Mouse (Mus musculus) embryonic facial prominence, embryonic 13.5 days (tissue): ENCODE measurements around the gene Ugt1a10. TPM values are rescaled to one million over a fixed set of nuclear protein-coding genes. Genes with fewer than 3 reads are reported as not detected.
"Not testable (repeated sequence)": the region's sequence is repeated elsewhere in the genome, so short reads cannot be mapped to it uniquely, and the experiment has no call there.

Source experiments
- ATAC-seq: fragments of 200-750 bp; cut with Nextera tagmentation; 2 replicates; pipeline ENCODE4 v1.8.0; 2017; ENCODE audit warnings: low read depth; ENCODE audit not compliant: insufficient number of reproducible peaks, insufficient read depth, low FRiP score, low TSS enrichment
- H3K27ac ChIP-seq: fragments of 300-500 bp; sonication (generic); 2 replicates; pipeline ENCODE4 v1.5.1; 2015; ENCODE audit warnings: moderate library complexity, mild to moderate bottlenecking, inconsistent platforms
- H3K27me3 ChIP-seq: fragments of 300-500 bp; sonication (generic); 2 replicates; pipeline ENCODE4 v1.6.1; 2015; ENCODE audit warnings: mild to moderate bottlenecking, inconsistent platforms
- H3K36me3 ChIP-seq: fragments of 300-500 bp; sonication (generic); 2 replicates; pipeline ENCODE4 v1.6.1; 2015; ENCODE audit warnings: mild to moderate bottlenecking, inconsistent platforms
- H3K4me1 ChIP-seq: fragments of 300-500 bp; sonication (generic); 2 replicates; pipeline ENCODE4 v1.6.1; 2015; ENCODE audit warnings: inconsistent platforms
- H3K4me2 ChIP-seq: fragments of 300-500 bp; sonication (generic); 2 replicates; pipeline ENCODE4 v1.6.1; 2015; ENCODE audit warnings: moderate library complexity, mild to moderate bottlenecking, inconsistent platforms
- H3K4me3 ChIP-seq: fragments of 300-500 bp; sonication (generic); 2 replicates; pipeline ENCODE4 v1.5.1; 2015; ENCODE audit warnings: mild to moderate bottlenecking, inconsistent platforms
- H3K9ac ChIP-seq: fragments of 300-500 bp; sonication (generic); 2 replicates; pipeline ENCODE4 v1.6.1; 2015; ENCODE audit warnings: mild to moderate bottlenecking, inconsistent platforms
- H3K9me3 ChIP-seq: fragments of 300-500 bp; sonication (generic); 2 replicates; pipeline ENCODE4 v1.6.1; 2016; ENCODE audit warnings: inconsistent platforms
- WGBS: fragments of 180-500 bp; shearing (Covaris S2); methylation state at CpG from one replicate; pipeline ENCODE4 v1.1.7; 2015; ENCODE audit warnings: mixed read lengths; 5-methylcytosine and 5-hydroxymethylcytosine counted together
- polyA plus RNA-seq: library from polyadenylated mRNA; unstranded; fragments of >200 nt; fragmentation: Nextera tagmentation; extraction: Ambion mirVana; gene quantifications from 2 replicates; pipeline ENCODE4 v1.2.1, GENCODE M21; 2015

The Ugt1a10 gene
- polyA plus RNA-seq, 1 experiment from 2014 or later = not detected

- H3K9me3 ChIP-seq, H3K36me3 ChIP-seq, H3K4me2 ChIP-seq, H3K27ac ChIP-seq, H3K4me3 ChIP-seq, H3K27me3 ChIP-seq, ATAC-seq, H3K9ac ChIP-seq, H3K4me1 ChIP-seq: not testable (repeated sequence)
- 87% methylated on average over 2 of the region's 2 CpGs for WGBS
Observed at GRCm38 (mm10) chr1:88047408-88047807, 7.8 kb upstream of the Ugt1a10 start.

GRCm38 (mm10) chr1:88066472-88067102 lies 11.4 kb downstream of the Ugt1a10 start:
- not testable (repeated sequence) for H3K27me3 ChIP-seq, H3K9me3 ChIP-seq, H3K4me3 ChIP-seq, H3K4me1 ChIP-seq, H3K36me3 ChIP-seq, ATAC-seq, H3K4me2 ChIP-seq, H3K9ac ChIP-seq, H3K27ac ChIP-seq
- WGBS = 50% methylated on average over 1 of the region's 2 CpGs

- Histone ChIP-seq H3K4me1 (no peaks in the 10 kb centered on the region), H3K9me3 (no peaks in the 10 kb centered on the region), H3K27ac (no peak within 1 kb of the TSS), H3K9ac (no peak within 1 kb of the TSS), H3K27me3 (no peaks in the 10 kb centered on the region), H3K36me3 (no peaks in the 10 kb centered on the region), H3K4me3 (no peak within 1 kb of the TSS), H3K4me2 (no peak within 1 kb of the TSS)
- ATAC-seq = no peak
- WGBS = 76% methylated on average over 2 of the region's 2 CpGs
Observed at GRCm38 (mm10) chr1:88070495-88070894, 15.3 kb downstream of the Ugt1a10 start, which contains the start of gene Ugt1a9. Ugt1a9 (plus strand) TSS chr1:88070800.

- 84% methylated on average over 4 of the region's 4 CpGs for WGBS
- Histone ChIP-seq H3K36me3 (no peaks in the 10 kb centered on the region), H3K4me1 (no peaks in the 10 kb centered on the region), H3K4me3 (no peak overlapping the region), H3K27ac (no peak overlapping the region), H3K4me2 (no peak overlapping the region), H3K9me3 (no peaks in the 10 kb centered on the region), H3K9ac (no peak overlapping the region), H3K27me3 (no peaks in the 10 kb centered on the region)
- no peak for ATAC-seq
Observed at GRCm38 (mm10) chr1:88070902-88071301, 15.7 kb downstream of the Ugt1a10 start.

- WGBS = 88% methylated on average over 2 of the region's 2 CpGs
- no peak for ATAC-seq
- Histone ChIP-seq H3K9me3 (no peaks in the 10 kb centered on the region), H3K4me3 (no peak overlapping the region), H3K36me3 (no peaks in the 10 kb centered on the region), H3K4me1 (no peaks in the 10 kb centered on the region), H3K27ac (no peak overlapping the region), H3K9ac (no peak overlapping the region), H3K27me3 (no peaks in the 10 kb centered on the region), H3K4me2 (no peak overlapping the region)
Observed at GRCm38 (mm10) chr1:88074471-88074870, 19.3 kb downstream of the Ugt1a10 start.

- H3K27me3 ChIP-seq = no peaks in the 10 kb centered on the region
- no peak overlapping the region for H3K4me3 ChIP-seq
- no peaks in the 10 kb centered on the region for H3K9me3 ChIP-seq
- no peak overlapping the region for H3K4me2 ChIP-seq
- H3K9ac ChIP-seq = no peak overlapping the region
- no peaks in the 10 kb centered on the region for H3K4me1 ChIP-seq
- no peak for ATAC-seq
- WGBS = 83% methylated on average over 1 of the region's 1 CpGs
- no peak overlapping the region for H3K27ac ChIP-seq
- H3K36me3 ChIP-seq = no peaks in the 10 kb centered on the region
Observed at GRCm38 (mm10) chr1:88077128-88077527, 21.9 kb downstream of the Ugt1a10 start.

- Histone ChIP-seq H3K9ac (no peak overlapping the region), H3K4me3 (no peak overlapping the region), H3K4me2 (no peak overlapping the region), H3K4me1 (no peaks in the 10 kb centered on the region), H3K9me3 (no peaks in the 10 kb centered on the region), H3K27ac (no peak overlapping the region), H3K36me3 (no peaks in the 10 kb centered on the region), H3K27me3 (no peaks in the 10 kb centered on the region)
- ATAC-seq = no peak
- WGBS = 96% methylated on average over 1 of the region's 1 CpGs
Observed at GRCm38 (mm10) chr1:88081670-88082069, 26.5 kb downstream of the Ugt1a10 start.

GRCm38 (mm10) chr1:88086125-88086524 lies 30.9 kb downstream of the Ugt1a10 start:
- WGBS = 57% methylated on average over 1 of the region's 1 CpGs
- no peak for ATAC-seq
- Histone ChIP-seq H3K36me3 (no peaks in the 10 kb centered on the region), H3K9ac (no peak overlapping the region), H3K9me3 (no peaks in the 10 kb centered on the region), H3K4me2 (no peak overlapping the region), H3K27ac (no peak overlapping the region), H3K4me3 (no peak overlapping the region), H3K4me1 (no peaks in the 10 kb centered on the region), H3K27me3 (no peaks in the 10 kb centered on the region)

- Histone ChIP-seq H3K4me2 (no peak within 1 kb of the TSS), H3K9ac (no peak within 1 kb of the TSS), H3K27ac (no peak within 1 kb of the TSS), H3K4me1 (no peaks in the 10 kb centered on the region), H3K27me3 (no peaks in the 10 kb centered on the region), H3K4me3 (no peak within 1 kb of the TSS), H3K36me3 (no peaks in the 10 kb centered on the region), H3K9me3 (no peaks in the 10 kb centered on the region)
- no peak for ATAC-seq
- 82% methylated on average over 3 of the region's 3 CpGs for WGBS
Observed at GRCm38 (mm10) chr1:88087513-88087912, 32.3 kb downstream of the Ugt1a10 start, which contains the start of gene Ugt1a8. Ugt1a8 (plus strand) TSS chr1:88087813.

- Histone ChIP-seq H3K36me3 (no peaks in the 10 kb centered on the region), H3K4me3 (no peak overlapping the region), H3K4me1 (peaks cover 6% of the 10 kb centered on the region), H3K27ac (no peak overlapping the region), H3K9ac (no peak overlapping the region), H3K4me2 (no peak overlapping the region), H3K9me3 (no peaks in the 10 kb centered on the region), H3K27me3 (no peaks in the 10 kb centered on the region)
- no peak for ATAC-seq
Observed at GRCm38 (mm10) chr1:88092341-88092740, 37.2 kb downstream of the Ugt1a10 start.

GRCm38 (mm10) chr1:88094270-88094676 lies 39.1 kb downstream of the Ugt1a10 start:
- WGBS = 63% methylated on average over 3 of the region's 3 CpGs
- not testable (repeated sequence) for H3K4me3 ChIP-seq, H3K27me3 ChIP-seq, H3K4me2 ChIP-seq, H3K9me3 ChIP-seq, ATAC-seq, H3K9ac ChIP-seq, H3K27ac ChIP-seq, H3K36me3 ChIP-seq, H3K4me1 ChIP-seq

GRCm38 (mm10) chr1:88094941-88095492 lies 39.8 kb downstream of the Ugt1a10 start, which contains the start of gene Ugt1a7c:
Ugt1a7c (plus strand) TSS chr1:88095062.
- no peaks in the 10 kb centered on the region for H3K27me3 ChIP-seq
- H3K27ac ChIP-seq = peak within 1 kb of the TSS; percentile 79

More at GRCm38 (mm10) chr1:88094941-88095492, 39.8 kb downstream of the Ugt1a10 start, which contains the start of gene Ugt1a7c:
- Histone ChIP-seq H3K36me3 (no peaks in the 10 kb centered on the region), H3K9ac (no peak within 1 kb of the TSS), H3K4me2 (no peak within 1 kb of the TSS), H3K4me1 (peaks cover 6% of the 10 kb centered on the region), H3K9me3 (no peaks in the 10 kb centered on the region), H3K4me3 (no peak within 1 kb of the TSS)
- ATAC-seq = no peak
- 40% methylated on average over 10 of the region's 10 CpGs for WGBS
